Mouse (Mus musculus) liver, adult 2 months (tissue): ENCODE data around the gene Gm43638.

Experiments used
- CTCF ChIP-seq: fragments of 200-500 bp; IDR thresholded peaks from 2 replicates; pipeline ENCODE4 v1.5.1; 2011; ENCODE audit warnings: low read depth, low read length, control low read depth
- POLR2A ChIP-seq: fragments of 200-500 bp; IDR thresholded peaks from 2 replicates; pipeline ENCODE4 v1.6.1; 2011; ENCODE audit warnings: low read length, control low read depth; ENCODE audit not compliant: insufficient read depth; ENCODE audit errors: extremely low read depth

GRCm38 (mm10) chr5:87499341-87499740 lies 12.7 kb upstream of the Gm43638 start:
- no peak for TF ChIP-seq CTCF
- TF ChIP-seq POLR2A, result no peak
